Mouse (Mus musculus): ENCODE measurements at regions not wholly inside any gene's neighbourhood (a gene's known extent, or its start where the extent isn't known, plus 50 kb on each side); places are given as distances from the start of the nearest gene placed in this dataset.

DNA sequence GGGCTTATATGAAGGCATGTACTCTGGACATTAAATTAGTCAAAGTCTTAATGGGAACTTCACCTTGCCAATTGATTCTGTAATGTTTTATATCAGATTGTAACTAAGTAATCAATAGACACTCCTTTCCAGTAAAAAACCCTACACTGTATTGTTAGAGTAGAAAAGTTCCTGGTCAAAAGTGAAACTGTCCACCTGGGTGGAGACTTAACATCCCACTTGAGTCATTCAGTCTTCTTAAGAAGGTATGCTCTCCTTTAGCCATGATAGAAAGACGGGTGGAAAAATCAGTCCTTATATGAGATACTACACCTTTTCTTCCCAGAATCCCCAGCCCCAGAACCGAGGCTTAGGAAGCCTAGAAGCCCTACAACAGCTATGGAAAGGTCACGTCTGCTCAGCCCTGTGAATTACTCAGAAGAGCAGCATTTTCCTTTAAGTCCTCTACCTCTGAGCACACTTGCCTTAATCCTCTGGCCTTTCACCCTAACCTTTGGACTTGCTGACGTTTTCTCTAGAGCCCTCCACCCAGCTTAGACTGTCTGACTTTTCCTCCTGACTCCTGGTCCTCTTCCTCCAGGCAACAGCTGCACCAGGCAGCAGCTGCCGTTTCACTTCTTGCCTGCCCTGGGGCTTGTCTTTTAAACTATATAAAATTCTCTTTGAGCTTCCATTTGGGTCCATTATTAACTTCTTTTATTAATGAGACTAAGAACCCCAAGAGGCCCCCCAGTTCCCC lies 93.4 kb upstream of the Ankrd50 start:
- DNase-seq: no peak
- H3K27me3 ChIP-seq (ENCODE audit: control insufficient read depth, insufficient read depth, low read length): no peaks in the 10 kb centered on the region
- H3K27ac ChIP-seq (ENCODE audit: control insufficient read depth, insufficient read depth, low read length): no peak overlapping the region
- no peak overlapping the region for H3K4me3 ChIP-seq (ENCODE audit: control insufficient read depth, insufficient read depth, low read length)
- no peaks in the 10 kb centered on the region for H3K4me1 ChIP-seq (replicated peaks; ENCODE audit: control insufficient read depth, insufficient read depth, low read length)
- TF ChIP-seq CTCF (IDR thresholded peaks at IDR 0.05; ENCODE audit: borderline replicate concordance, control insufficient read depth, extremely low read depth, insufficient read depth, low read length, poor library complexity) (no peak), POLR2A (IDR thresholded peaks at IDR 0.05; ENCODE audit: control insufficient read depth, extremely low read depth, insufficient read depth, low read length, poor library complexity) (no peak)
- 80% methylated on average over 5 of the region's 5 CpGs for WGBS
- H3K36me3 ChIP-seq (ENCODE audit: control insufficient read depth, insufficient read depth, low read length): no peaks in the 10 kb centered on the region

GRCm38 (mm10) chr3:38573594-38573993 lies 89.0 kb upstream of the Ankrd50 start:
- DNase-seq: no peak
- Histone ChIP-seq H3K4me3 (ENCODE audit: control insufficient read depth, insufficient read depth, low read length) (no peak overlapping the region), H3K27me3 (ENCODE audit: control insufficient read depth, insufficient read depth, low read length) (no peaks in the 10 kb centered on the region), H3K4me1 (replicated peaks; ENCODE audit: control insufficient read depth, insufficient read depth, low read length) (peaks cover 2% of the 10 kb centered on the region; the same call in 1 of the 2 replicates), H3K36me3 (ENCODE audit: control insufficient read depth, insufficient read depth, low read length) (no peaks in the 10 kb centered on the region), H3K27ac (ENCODE audit: control insufficient read depth, insufficient read depth, low read length) (no peak overlapping the region)
- WGBS: 77% methylated on average over 5 of the region's 5 CpGs
- TF ChIP-seq CTCF (IDR thresholded peaks at IDR 0.05; ENCODE audit: borderline replicate concordance, control insufficient read depth, extremely low read depth, insufficient read depth, low read length, poor library complexity) (no peak), POLR2A (IDR thresholded peaks at IDR 0.05; ENCODE audit: control insufficient read depth, extremely low read depth, insufficient read depth, low read length, poor library complexity) (no peak)

DNA sequence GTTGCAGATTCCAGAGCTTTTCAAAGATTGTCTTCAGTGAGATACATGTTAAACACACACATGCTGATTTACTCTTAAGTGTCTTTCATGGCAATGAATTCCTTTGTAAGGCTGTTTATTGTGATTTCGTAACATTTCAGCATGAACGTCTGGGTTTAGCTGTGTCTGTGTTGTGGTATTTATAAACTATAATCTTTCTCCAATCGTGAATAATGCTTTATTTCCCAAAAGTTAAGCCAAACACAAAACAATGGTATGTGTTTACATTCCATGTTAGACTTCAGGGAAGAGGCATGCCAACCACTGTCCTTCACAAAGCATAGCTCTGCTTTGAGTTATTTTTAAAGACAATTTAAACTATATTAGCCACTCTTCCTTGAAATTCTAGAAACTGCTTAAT lies 87.5 kb upstream of the Ankrd50 start:
- Histone ChIP-seq H3K36me3 (ENCODE audit: control insufficient read depth, insufficient read depth, low read length) (no peaks in the 10 kb centered on the region), H3K27me3 (ENCODE audit: control insufficient read depth, insufficient read depth, low read length) (no peaks in the 10 kb centered on the region), H3K4me1 (replicated peaks; ENCODE audit: control insufficient read depth, insufficient read depth, low read length) (peaks cover 2% of the 10 kb centered on the region; the same call in 1 of the 2 replicates), H3K4me3 (ENCODE audit: control insufficient read depth, insufficient read depth, low read length) (no peak overlapping the region), H3K27ac (ENCODE audit: control insufficient read depth, insufficient read depth, low read length) (no peak overlapping the region)
- 82% methylated on average over 3 of the region's 3 CpGs for WGBS
- DNase-seq: no peak
- TF ChIP-seq POLR2A (IDR thresholded peaks at IDR 0.05; ENCODE audit: control insufficient read depth, extremely low read depth, insufficient read depth, low read length, poor library complexity): no peak
- no peak for TF ChIP-seq CTCF (IDR thresholded peaks at IDR 0.05; ENCODE audit: borderline replicate concordance, control insufficient read depth, extremely low read depth, insufficient read depth, low read length, poor library complexity)

- Histone ChIP-seq H3K4me3 (ENCODE audit: control insufficient read depth, insufficient read depth, low read length) (no peak overlapping the region), H3K27me3 (ENCODE audit: control insufficient read depth, insufficient read depth, low read length) (no peaks in the 10 kb centered on the region), H3K36me3 (ENCODE audit: control insufficient read depth, insufficient read depth, low read length) (no peaks in the 10 kb centered on the region), H3K4me1 (replicated peaks; ENCODE audit: control insufficient read depth, insufficient read depth, low read length) (peaks cover 2% of the 10 kb centered on the region; the same call in 1 of the 2 replicates), H3K27ac (ENCODE audit: control insufficient read depth, insufficient read depth, low read length) (no peak overlapping the region)
- 44% methylated on average over 4 of the region's 4 CpGs for whole genome bisulfite sequencing
- TF ChIP-seq POLR2A (IDR thresholded peaks at IDR 0.05; ENCODE audit: control insufficient read depth, extremely low read depth, insufficient read depth, low read length, poor library complexity) (no peak), CTCF (IDR thresholded peaks at IDR 0.05; ENCODE audit: borderline replicate concordance, control insufficient read depth, extremely low read depth, insufficient read depth, low read length, poor library complexity) (no peak)
- no peak for DNase-seq
Measured at GRCm38 (mm10) chr3:38571224-38571623, 86.6 kb upstream of the Ankrd50 start.

- Histone ChIP-seq H3K36me3 (ENCODE audit: control insufficient read depth, insufficient read depth, low read length) (no peaks in the 10 kb centered on the region), H3K27me3 (ENCODE audit: control insufficient read depth, insufficient read depth, low read length) (no peaks in the 10 kb centered on the region), H3K27ac (ENCODE audit: control insufficient read depth, insufficient read depth, low read length) (no peak overlapping the region), H3K4me3 (ENCODE audit: control insufficient read depth, insufficient read depth, low read length) (no peak overlapping the region), H3K4me1 (replicated peaks; ENCODE audit: control insufficient read depth, insufficient read depth, low read length) (peaks cover 2% of the 10 kb centered on the region; the same call in 1 of the 2 replicates)
- DNase-seq: no peak
- WGBS: 73% methylated on average over 6 of the region's 6 CpGs
- TF ChIP-seq CTCF (IDR thresholded peaks at IDR 0.05; ENCODE audit: borderline replicate concordance, control insufficient read depth, extremely low read depth, insufficient read depth, low read length, poor library complexity) (no peak), POLR2A (IDR thresholded peaks at IDR 0.05; ENCODE audit: control insufficient read depth, extremely low read depth, insufficient read depth, low read length, poor library complexity) (no peak)
Measured at GRCm38 (mm10) chr3:38569001-38569400, 84.4 kb upstream of the Ankrd50 start.

GRCm38 (mm10) chr3:38568596-38568975 lies 83.9 kb upstream of the Ankrd50 start:
- TF ChIP-seq CTCF (IDR thresholded peaks at IDR 0.05; ENCODE audit: borderline replicate concordance, control insufficient read depth, extremely low read depth, insufficient read depth, low read length, poor library complexity) (no peak), POLR2A (IDR thresholded peaks at IDR 0.05; ENCODE audit: control insufficient read depth, extremely low read depth, insufficient read depth, low read length, poor library complexity) (no peak)
- 33% methylated on average over 2 of the region's 2 CpGs for WGBS

More at GRCm38 (mm10) chr3:38568596-38568975, 83.9 kb upstream of the Ankrd50 start:
- Histone ChIP-seq H3K4me1 (replicated peaks; ENCODE audit: control insufficient read depth, insufficient read depth, low read length) (peaks cover 2% of the 10 kb centered on the region; the same call in 1 of the 2 replicates), H3K27ac (ENCODE audit: control insufficient read depth, insufficient read depth, low read length) (no peak overlapping the region), H3K36me3 (ENCODE audit: control insufficient read depth, insufficient read depth, low read length) (no peaks in the 10 kb centered on the region), H3K4me3 (ENCODE audit: control insufficient read depth, insufficient read depth, low read length) (no peak overlapping the region), H3K27me3 (ENCODE audit: control insufficient read depth, insufficient read depth, low read length) (no peaks in the 10 kb centered on the region)
- peak; percentile 13 for DNase-seq

Data from thymus, adult 2 months (tissue).